31 mouse cellular contexts compared by ENCODE assay signal in the genomic region with DNA sequence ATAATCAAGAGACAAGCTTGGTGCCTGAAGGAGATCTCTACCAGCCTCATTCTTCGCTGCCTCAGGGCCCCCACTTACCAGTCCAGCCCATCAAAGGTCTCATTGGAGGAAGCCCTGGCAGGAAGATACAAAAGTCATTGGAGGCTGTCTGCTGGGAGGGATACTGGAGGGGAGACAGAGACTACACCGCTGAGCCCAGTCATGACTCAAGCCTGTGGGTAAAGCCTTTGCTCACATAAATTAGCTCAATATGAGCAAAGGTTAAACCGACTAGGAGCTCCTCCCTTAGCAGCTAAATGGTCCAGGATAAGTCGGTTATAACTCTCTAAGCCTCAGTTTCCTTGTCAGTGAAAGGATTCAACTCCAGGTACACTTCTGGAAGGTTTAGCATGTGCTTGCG. TPM values are rescaled to one million over a fixed set of nuclear protein-coding genes. Genes with fewer than 3 reads are reported as not detected.
DNase-seq lines count a peak whose midpoint lies in the region; ATAC-seq and TF ChIP-seq lines count a peak whose summit lies in the region.
"Had no signal": no experiment of that assay in that cellular context is flagged by ENCODE, and none has a peak within 500 bp of the region (broad histone marks: within the 10 kb centered on the region; RNA-seq: fewer than 3 reads in every experiment).

No protein-coding gene starts in this region.

- no peaks in the 10 kb centered on the region for H3K9me3 ChIP-seq in neural tube, embryonic 11.5 days (ENCODE audit: control insufficient read depth, low read length)
- no peaks in the 10 kb centered on the region for H3K9me3 ChIP-seq in neural tube, embryonic 15.5 days (replicated peaks)
- H3K9me3 ChIP-seq in intestine, postnatal 0 days (ENCODE audit: control insufficient read depth) = no peaks in the 10 kb centered on the region
- H3K9me3 ChIP-seq in stomach, postnatal 0 days (ENCODE audit: control insufficient read depth, low read length) = no peaks in the 10 kb centered on the region
- H3K9me3 ChIP-seq in midbrain, embryonic 14.5 days (ENCODE audit: control insufficient read depth, low read length) = no peaks in the 10 kb centered on the region
- H3K9me3 ChIP-seq: embryonic facial prominence, embryonic 10.5 days; embryonic facial prominence, embryonic 13.5 days; forebrain, embryonic 12.5 days; forebrain, embryonic 15.5 days; G1E; heart, embryonic 12.5 days; heart, embryonic 15.5 days; hindbrain, embryonic 10.5 days; hindbrain, embryonic 13.5 days had no signal

- H3K36me3 ChIP-seq in neural tube, embryonic 11.5 days (ENCODE audit: control insufficient read depth, insufficient read depth, low read length) = peaks cover 28% of the 10 kb centered on the region
- peaks cover 87% of the 10 kb centered on the region for H3K36me3 ChIP-seq in neural tube, embryonic 15.5 days
- peaks cover 98% of the 10 kb centered on the region for H3K36me3 ChIP-seq in intestine, postnatal 0 days (ENCODE audit: control insufficient read depth, insufficient read depth)
- peaks cover 55% of the 10 kb centered on the region for H3K36me3 ChIP-seq in stomach, postnatal 0 days (ENCODE audit: control insufficient read depth, insufficient read depth, low read length)
- peaks cover 92% of the 10 kb centered on the region for H3K36me3 ChIP-seq in midbrain, embryonic 14.5 days (ENCODE audit: control insufficient read depth, insufficient read depth, low read length)
- H3K36me3 ChIP-seq: G1E had no signal

- TF ChIP-seq CTCF in intestine, postnatal 0 days (IDR thresholded peaks at IDR 0.05; ENCODE audit: low read depth) = no peak
- TF ChIP-seq CTCF in stomach, postnatal 0 days (IDR thresholded peaks at IDR 0.05; ENCODE audit: low read depth) = no peak

- WGBS in neural tube, embryonic 11.5 days = 97% methylated on average over 5 of the region's 5 CpGs
- 92% methylated on average over 5 of the region's 5 CpGs for WGBS in neural tube, embryonic 15.5 days
- 58% methylated on average over 5 of the region's 5 CpGs for WGBS in intestine, postnatal 0 days
- 84% methylated on average over 5 of the region's 5 CpGs for WGBS in stomach, postnatal 0 days
- WGBS in midbrain, embryonic 14.5 days = 93% methylated on average over 5 of the region's 5 CpGs

- TF ChIP-seq EP300 in stomach, postnatal 0 days (optimal IDR thresholded peaks at IDR 0.05) = no peak

- H3K27me3 ChIP-seq in neural tube, embryonic 11.5 days (ENCODE audit: control insufficient read depth, insufficient read depth, low read length) = no peaks in the 10 kb centered on the region
- H3K27me3 ChIP-seq in neural tube, embryonic 15.5 days (replicated peaks) = no peaks in the 10 kb centered on the region
- no peaks in the 10 kb centered on the region for H3K27me3 ChIP-seq in intestine, postnatal 0 days (replicated peaks; ENCODE audit: control insufficient read depth, insufficient read depth, low read length)
- no peaks in the 10 kb centered on the region for H3K27me3 ChIP-seq in stomach, postnatal 0 days (ENCODE audit: control insufficient read depth, insufficient read depth, low read length)
- no peaks in the 10 kb centered on the region for H3K27me3 ChIP-seq in midbrain, embryonic 14.5 days (ENCODE audit: control insufficient read depth, insufficient read depth, low read length)
- H3K27me3 ChIP-seq: embryonic facial prominence, embryonic 13.5 days; forebrain, embryonic 12.5 days; forebrain, embryonic 15.5 days; heart, embryonic 12.5 days; heart, embryonic 15.5 days; hindbrain, embryonic 13.5 days had no signal

- no peak overlapping the region for H3K4me3 ChIP-seq in neural tube, embryonic 11.5 days (ENCODE audit: low read depth, low read length)
- H3K4me3 ChIP-seq in neural tube, embryonic 15.5 days (replicated peaks) = no peak overlapping the region
- no peak overlapping the region for H3K4me3 ChIP-seq in intestine, postnatal 0 days (ENCODE audit: low read depth, low read length)
- no peak overlapping the region for H3K4me3 ChIP-seq in stomach, postnatal 0 days (ENCODE audit: low read depth, low read length)
- H3K4me3 ChIP-seq in midbrain, embryonic 14.5 days (replicated peaks; ENCODE audit: low read depth, low read length) = no peak overlapping the region
- H3K4me3 ChIP-seq: embryonic facial prominence, embryonic 10.5 days; embryonic facial prominence, embryonic 13.5 days; erythroblast, embryonic 14.5 days; forebrain, embryonic 12.5 days; forebrain, embryonic 15.5 days; heart, embryonic 12.5 days; heart, embryonic 15.5 days; hindbrain, embryonic 10.5 days; hindbrain, embryonic 13.5 days had no signal

- H3K4me2 ChIP-seq in neural tube, embryonic 11.5 days (ENCODE audit: low read depth) = no peak overlapping the region
- H3K4me2 ChIP-seq in neural tube, embryonic 15.5 days = no peak overlapping the region
- no peak overlapping the region for H3K4me2 ChIP-seq in intestine, postnatal 0 days (replicated peaks; ENCODE audit: low read depth)
- no peak overlapping the region for H3K4me2 ChIP-seq in stomach, postnatal 0 days (replicated peaks; ENCODE audit: low read depth)
- H3K4me2 ChIP-seq in midbrain, embryonic 14.5 days (ENCODE audit: low read length) = no peak overlapping the region
- H3K4me2 ChIP-seq: embryonic facial prominence, embryonic 13.5 days; forebrain, embryonic 12.5 days; forebrain, embryonic 15.5 days; heart, embryonic 12.5 days; heart, embryonic 15.5 days; hindbrain, embryonic 13.5 days had no signal

- no peak overlapping the region for H3K27ac ChIP-seq in neural tube, embryonic 11.5 days (ENCODE audit: low read depth, low read length)
- no peak overlapping the region for H3K27ac ChIP-seq in neural tube, embryonic 15.5 days (replicated peaks)
- H3K27ac ChIP-seq in intestine, postnatal 0 days (ENCODE audit: low read depth, low read length) = peak overlapping the region; percentile 50; the same call in 1 of the 2 replicates
- H3K27ac ChIP-seq in stomach, postnatal 0 days (replicated peaks) = no peak overlapping the region
- no peak overlapping the region for H3K27ac ChIP-seq in midbrain, embryonic 14.5 days (replicated peaks; ENCODE audit: low read depth, low read length)
- H3K27ac ChIP-seq: embryonic facial prominence, embryonic 10.5 days; embryonic facial prominence, embryonic 13.5 days; forebrain, embryonic 12.5 days; forebrain, embryonic 15.5 days; heart, embryonic 15.5 days; hindbrain, embryonic 10.5 days; hindbrain, embryonic 13.5 days had no signal

- no peak for ATAC-seq in neural tube, embryonic 11.5 days (ENCODE audit: insufficient read depth, low FRiP score, low TSS enrichment)
- ATAC-seq in neural tube, embryonic 15.5 days (ENCODE audit: low FRiP score) = no peak
- ATAC-seq in intestine, postnatal 0 days = peak; percentile 53
- 0 out of 2 replicates have a peak, but pooled peaks have one; percentile 18 for ATAC-seq in stomach, postnatal 0 days (ENCODE audit: low FRiP score, low TSS enrichment)
- ATAC-seq in midbrain, embryonic 14.5 days (ENCODE audit: low FRiP score, low TSS enrichment) = no peak
- ATAC-seq in inflammation-experienced regulatory T-cells, adult 6 months = no peak
- no peak for ATAC-seq in megakaryocyte, adult 5-6 weeks (ENCODE audit: poor library complexity, severe bottlenecking)
- ATAC-seq: activated CD4-positive, CD25-positive, alpha-beta regulatory T cell, adult 4 months; forebrain, embryonic 15.5 days; hindbrain, embryonic 16.5 days had no signal

- no peaks in the 10 kb centered on the region for H3K4me1 ChIP-seq in neural tube, embryonic 11.5 days (ENCODE audit: control insufficient read depth, insufficient read depth, low read length)
- H3K4me1 ChIP-seq in neural tube, embryonic 15.5 days = 0 out of 2 replicates have a peak, but pooled peaks cover 2% of the 10 kb centered on the region
- no peaks in the 10 kb centered on the region; the same call in 1 of the 2 replicates for H3K4me1 ChIP-seq in intestine, postnatal 0 days (replicated peaks; ENCODE audit: control insufficient read depth, insufficient read depth, low read length)
- no peaks in the 10 kb centered on the region for H3K4me1 ChIP-seq in stomach, postnatal 0 days (replicated peaks; ENCODE audit: control insufficient read depth, insufficient read depth)
- no peaks in the 10 kb centered on the region for H3K4me1 ChIP-seq in midbrain, embryonic 14.5 days (ENCODE audit: control insufficient read depth, insufficient read depth, low read length)
- H3K4me1 ChIP-seq: embryonic facial prominence, embryonic 10.5 days; embryonic facial prominence, embryonic 13.5 days; forebrain, embryonic 12.5 days; forebrain, embryonic 15.5 days had no signal

- DNase-seq in neural tube, embryonic 11.5 days (ENCODE audit: low spot score) = peak; percentile 1
- peak; percentile 38 for DNase-seq in adipocyte (ENCODE audit: low spot score)
- DNase-seq in stomach, postnatal 0 days (ENCODE audit: low spot score) = no peak
- no peak for DNase-seq in midbrain, embryonic 14.5 days
- DNase-seq: adrenal gland, adult 2 months; adrenal gland, postnatal 14 days; cerebellum, adult 11 months; cerebellum, adult 8-10 months; cerebellum, postnatal 10 days; cerebellum, postnatal 36 days; embryo, embryonic 11 days; gastrocnemius, postnatal 25 days; heart, postnatal 10 days; heart, postnatal 36 days had no signal

- no peak overlapping the region for H3K9ac ChIP-seq in neural tube, embryonic 11.5 days (ENCODE audit: low read length)
- no peak overlapping the region for H3K9ac ChIP-seq in neural tube, embryonic 15.5 days (replicated peaks)
- H3K9ac ChIP-seq in intestine, postnatal 0 days (ENCODE audit: low read depth, low read length) = no peak overlapping the region
- H3K9ac ChIP-seq in stomach, postnatal 0 days (ENCODE audit: low read length) = no peak overlapping the region
- no peak overlapping the region for H3K9ac ChIP-seq in midbrain, embryonic 14.5 days (replicated peaks; ENCODE audit: low read length)
- H3K9ac ChIP-seq: embryonic facial prominence, embryonic 13.5 days; forebrain, embryonic 12.5 days; forebrain, embryonic 15.5 days; heart, embryonic 12.5 days; heart, embryonic 15.5 days; hindbrain, embryonic 13.5 days had no signal

RNA-seq across cellular contexts. Expression of a gene that starts 14.8 kb away (rescaled TPM):
- polyA plus RNA-seq in neural tube, embryonic 11.5 days (2014; fragmentation: Nextera tagmentation; extraction: Ambion mirVana) = 11.4 and 12.7 TPM in 2 replicates
- polyA plus RNA-seq in neural tube, embryonic 15.5 days (2015; fragmentation: Nextera tagmentation; extraction: Ambion mirVana) = 10.4 and 10.8 TPM in 2 replicates
- 10.6 and 11.1 TPM in 2 replicates for polyA plus RNA-seq in intestine, postnatal 0 days (2015; fragmentation: Nextera tagmentation; extraction: Ambion mirVana)
- 9.0 and 9.5 TPM in 2 replicates for polyA plus RNA-seq in stomach, postnatal 0 days (2015; fragmentation: Nextera tagmentation; extraction: Ambion mirVana)
- polyA plus RNA-seq in midbrain, embryonic 14.5 days (2014; fragmentation: Nextera tagmentation; extraction: Ambion mirVana) = 9.6 and 12.2 TPM in 2 replicates
- polyA plus RNA-seq in inflammation-experienced regulatory T-cells, adult 6 months (2017; shearing (Covaris generic)) = under 1 TPM in 2 of 3 experiments, not detected in 1; 0.28 to 0.44 TPM
- 0.31 and 0.71 TPM in 2 replicates for total RNA-seq in megakaryocyte, adult 5-6 weeks (2015)
- 0.99 and 1.1 TPM in 2 replicates for total RNA-seq in megakaryocyte, adult 5-6 weeks (2017)
- polyA plus RNA-seq: G1E had no signal

RNA-seq across cellular contexts. Expression of a gene that starts 24.2 kb away (rescaled TPM):
- not detected in 2 replicates for polyA plus RNA-seq in neural tube, embryonic 11.5 days (2014; fragmentation: Nextera tagmentation; extraction: Ambion mirVana)
- polyA plus RNA-seq in neural tube, embryonic 15.5 days (2015; fragmentation: Nextera tagmentation; extraction: Ambion mirVana) = not detected in 2 replicates
- polyA plus RNA-seq in intestine, postnatal 0 days (2015; fragmentation: Nextera tagmentation; extraction: Ambion mirVana) = not detected in 2 replicates
- polyA plus RNA-seq in stomach, postnatal 0 days (2015; fragmentation: Nextera tagmentation; extraction: Ambion mirVana) = 0.19 and 0.36 TPM in 2 replicates
- polyA plus RNA-seq in midbrain, embryonic 14.5 days (2014; fragmentation: Nextera tagmentation; extraction: Ambion mirVana) = 0.58 TPM in 1 of 2 replicates, not detected in the other
- polyA plus RNA-seq in inflammation-experienced regulatory T-cells, adult 6 months (2017; shearing (Covaris generic)) = not detected
- 0.46 TPM in 1 of 2 replicates, not detected in the other for total RNA-seq in megakaryocyte, adult 5-6 weeks (2015)
- not detected in 2 replicates for total RNA-seq in megakaryocyte, adult 5-6 weeks (2017)
- total RNA-seq: G1E had no signal
- polyA plus RNA-seq: activated CD4-positive, CD25-positive, alpha-beta regulatory T cell, adult 4 months; cortical plate, adult 2 months; embryonic facial prominence, embryonic 10.5 days; embryonic facial prominence, embryonic 13.5 days; erythroblast, embryonic 14.5 days; forebrain, embryonic 12.5 days; G1E; heart, embryonic 12.5 days; hindbrain, embryonic 10.5 days; hindbrain, embryonic 13.5 days had no signal

RNA-seq across cellular contexts. Expression of a gene that starts 24.3 kb away (rescaled TPM):
- 62.2 and 65.6 TPM in 2 replicates for polyA plus RNA-seq in neural tube, embryonic 11.5 days (2014; fragmentation: Nextera tagmentation; extraction: Ambion mirVana)
- 58.6 and 62.8 TPM in 2 replicates for polyA plus RNA-seq in neural tube, embryonic 15.5 days (2015; fragmentation: Nextera tagmentation; extraction: Ambion mirVana)
- polyA plus RNA-seq in intestine, postnatal 0 days (2015; fragmentation: Nextera tagmentation; extraction: Ambion mirVana) = 21.1 and 25.0 TPM in 2 replicates
- polyA plus RNA-seq in stomach, postnatal 0 days (2015; fragmentation: Nextera tagmentation; extraction: Ambion mirVana) = 20.8 and 23.9 TPM in 2 replicates
- 59.7 and 65.8 TPM in 2 replicates for polyA plus RNA-seq in midbrain, embryonic 14.5 days (2014; fragmentation: Nextera tagmentation; extraction: Ambion mirVana)
- polyA plus RNA-seq in inflammation-experienced regulatory T-cells, adult 6 months (2017; shearing (Covaris generic)) = 10 to 100 TPM; 69.3 to 99.2 (median 86.3) TPM
- 33.0 and 38.7 TPM in 2 replicates for total RNA-seq in megakaryocyte, adult 5-6 weeks (2015)
- total RNA-seq in megakaryocyte, adult 5-6 weeks (2017) = 41.3 and 43.5 TPM in 2 replicates

RNA-seq across cellular contexts. Expression of a gene that starts 35.6 kb away (rescaled TPM):
- polyA plus RNA-seq in neural tube, embryonic 11.5 days (2014; fragmentation: Nextera tagmentation; extraction: Ambion mirVana) = 57.4 and 58.4 TPM in 2 replicates
- polyA plus RNA-seq in neural tube, embryonic 15.5 days (2015; fragmentation: Nextera tagmentation; extraction: Ambion mirVana) = 108 and 128 TPM in 2 replicates
- 9.3 and 10.3 TPM in 2 replicates for polyA plus RNA-seq in intestine, postnatal 0 days (2015; fragmentation: Nextera tagmentation; extraction: Ambion mirVana)
- 15.1 and 17.6 TPM in 2 replicates for polyA plus RNA-seq in stomach, postnatal 0 days (2015; fragmentation: Nextera tagmentation; extraction: Ambion mirVana)
- polyA plus RNA-seq in midbrain, embryonic 14.5 days (2014; fragmentation: Nextera tagmentation; extraction: Ambion mirVana) = 130 and 136 TPM in 2 replicates
- under 1 TPM in 2 of 3 experiments, not detected in 1; 0.30 to 0.38 TPM for polyA plus RNA-seq in inflammation-experienced regulatory T-cells, adult 6 months (2017; shearing (Covaris generic))
- total RNA-seq in megakaryocyte, adult 5-6 weeks (2015) = 0.04 TPM in 1 of 2 replicates, not detected in the other
- total RNA-seq in megakaryocyte, adult 5-6 weeks (2017) = 0.11 TPM in 1 of 2 replicates, not detected in the other
- polyA plus RNA-seq: erythroblast, embryonic 14.5 days had no signal

Comparison
In these comparisons a context has a peak if more than half of its experiments do, and no peak if none do; other contexts are left out.
1. ATAC-seq: peak in intestine, postnatal 0 days (single experiment) and stomach, postnatal 0 days (single experiment); none in neural tube, embryonic 11.5 days (single experiment), neural tube, embryonic 15.5 days (single experiment), midbrain, embryonic 14.5 days (single experiment), inflammation-experienced regulatory T-cells, adult 6 months (single experiment) and megakaryocyte, adult 5-6 weeks (single experiment).
2. DNase-seq: peak in neural tube, embryonic 11.5 days (single experiment) and adipocyte (single experiment); none in stomach, postnatal 0 days (single experiment) and midbrain, embryonic 14.5 days (single experiment).